Mouse (Mus musculus) midbrain, postnatal 0 days (tissue): ENCODE measurements around the gene Tsr3. TPM values are rescaled to one million over a fixed set of nuclear protein-coding genes. Genes with fewer than 3 reads are reported as not detected.
"Not testable (repeated sequence)": the region's sequence is repeated elsewhere in the genome, so short reads cannot be mapped to it uniquely, and the experiment has no call there.

Source experiments
- ATAC-seq: fragments of 200-750 bp; cut with Nextera tagmentation; 2 replicates; pipeline ENCODE4 v1.8.0; 2017; ENCODE audit warnings: moderate number of reproducible peaks, mild to moderate bottlenecking, moderate TSS enrichment, moderate library complexity; ENCODE audit not compliant: low FRiP score
- DNase-seq: peaks from one replicate; pipeline ENCODE4 v3.0.0-alpha.2; 2015; ENCODE audit warnings: low spot score
- H3K27ac ChIP-seq: fragments of 300-500 bp; sonication (generic); 2 replicates; pipeline ENCODE4 v1.5.1; 2014; ENCODE audit warnings: low read depth, mild to moderate bottlenecking, low read length, mixed read lengths
- H3K27me3 ChIP-seq: fragments of 300-500 bp; sonication (generic); 2 replicates; pipeline ENCODE4 v1.6.1; 2014; ENCODE audit warnings: low read length, control low read depth, mixed read lengths; ENCODE audit not compliant: insufficient read depth
- H3K36me3 ChIP-seq: fragments of 300-500 bp; sonication (generic); 2 replicates; pipeline ENCODE4 v1.6.1; 2014; ENCODE audit warnings: low read length, control low read depth, mixed read lengths; ENCODE audit not compliant: insufficient read depth
- H3K4me1 ChIP-seq: fragments of 300-500 bp; sonication (generic); 2 replicates; pipeline ENCODE4 v1.6.1; 2014; ENCODE audit warnings: mild to moderate bottlenecking, control low read depth, antibody characterized with exemption, low read length, mixed read lengths; ENCODE audit not compliant: insufficient read depth
- H3K4me2 ChIP-seq: fragments of 300-500 bp; sonication (generic); 2 replicates; pipeline ENCODE4 v1.6.1; 2014; ENCODE audit warnings: low read depth, mild to moderate bottlenecking, low read length, mixed read lengths; ENCODE audit not compliant: poor library complexity, severe bottlenecking
- H3K4me3 ChIP-seq: fragments of 300-500 bp; sonication (generic); 2 replicates; pipeline ENCODE4 v1.5.1; 2014; ENCODE audit warnings: low read depth, mild to moderate bottlenecking, low read length, moderate library complexity
- H3K9ac ChIP-seq: fragments of 300-500 bp; sonication (generic); replicated peaks from 2 replicates; pipeline ENCODE4 v1.6.1; 2014; ENCODE audit warnings: mild to moderate bottlenecking, low read length, moderate library complexity, mixed read lengths; ENCODE audit not compliant: poor library complexity, severe bottlenecking
- H3K9me3 ChIP-seq: fragments of 300-500 bp; sonication (generic); 2 replicates; pipeline ENCODE4 v1.6.1; 2016; ENCODE audit warnings: low read length, control low read depth
- CTCF ChIP-seq: IDR thresholded peaks from 2 replicates; pipeline ENCODE4 v1.5.1; 2016; ENCODE audit warnings: antibody characterized with exemption, mild to moderate bottlenecking
- WGBS: fragments of 180-500 bp; shearing (Covaris S2); extraction: QIAGEN DNeasy Blood & Tissue Kit; methylation state at CpG from one replicate; pipeline ENCODE4 v1.1.7; 2014; 5-methylcytosine and 5-hydroxymethylcytosine counted together
- polyA plus RNA-seq: library from polyadenylated mRNA; unstranded; fragments of >200 nt; fragmentation: Nextera tagmentation; extraction: Ambion mirVana; gene quantifications from 2 replicates; pipeline ENCODE4 v1.2.1, GENCODE M21; 2015
- total RNA-seq: library from RNA; depleted of rRNA; stranded (reverse); fragments of >200 nt; gene quantifications from 2 replicates; pipeline ENCODE4 v1.2.3, GENCODE M21; 2014

The Tsr3 gene
- total and polyA plus RNA-seq, 2 experiments from 2014 or later, result 39.6 to 74.2 TPM

GRCm38 (mm10) chr17:25222951-25223601 is 16.9 kb upstream of the Tsr3 start:
- Histone ChIP-seq H3K9me3 (no peaks in the 10 kb centered on the region), H3K4me1 (peaks cover 5% of the 10 kb centered on the region; the same call in 1 of the 2 replicates), H3K36me3 (peaks cover 36% of the 10 kb centered on the region), H3K4me3 (peak overlapping the region; percentile 35), H3K9ac (peak overlapping the region; percentile 55), H3K27ac (peak overlapping the region; percentile 70), H3K27me3 (no peaks in the 10 kb centered on the region), H3K4me2 (peak overlapping the region; percentile 49)
- 37% methylated on average over 6 of the region's 6 CpGs for WGBS
- DNase-seq (no peak), ATAC-seq (no peak)
- no peak for TF ChIP-seq CTCF

DNA sequence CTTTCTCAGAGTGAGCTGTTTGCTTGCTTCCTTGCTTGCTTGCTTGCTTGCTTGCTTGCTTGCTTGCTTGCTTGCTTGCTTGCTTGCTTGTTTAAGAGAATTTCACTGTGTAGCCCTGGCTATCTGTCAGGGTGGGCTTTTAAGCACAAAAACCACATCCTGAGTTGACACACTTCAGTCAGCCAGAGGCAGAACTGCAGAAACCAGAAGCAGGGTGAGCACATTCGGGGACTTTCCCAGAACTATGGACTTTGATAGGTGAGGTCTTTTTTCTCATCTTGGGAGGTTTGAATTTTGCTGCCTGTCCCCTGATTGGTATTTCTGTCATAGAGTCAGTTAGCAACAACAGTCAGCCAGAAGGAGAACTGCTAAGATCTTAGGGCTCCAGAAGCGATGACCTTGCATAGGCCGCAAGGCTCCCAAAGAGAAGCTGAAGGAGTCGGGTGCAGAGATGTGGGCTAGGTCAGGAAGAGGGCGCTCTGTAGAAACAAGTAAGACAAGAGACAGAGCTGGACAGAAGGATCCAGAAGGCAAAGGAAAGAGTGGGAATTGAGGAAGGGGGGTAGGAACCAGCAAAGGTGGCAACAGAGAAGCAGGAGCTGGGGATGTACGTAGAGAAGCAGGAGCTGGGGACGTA is 15.3 kb upstream of the Tsr3 start:
- WGBS, result 85% methylated on average over 7 of the region's 7 CpGs
- no peaks in the 10 kb centered on the region for H3K27me3 ChIP-seq
- H3K4me2 ChIP-seq, result no peak overlapping the region

GRCm38 (mm10) chr17:25225659-25226058 is 14.3 kb upstream of the Tsr3 start:
- no peak for TF ChIP-seq CTCF
- Histone ChIP-seq H3K27me3 (no peaks in the 10 kb centered on the region), H3K9ac (no peak overlapping the region), H3K4me2 (no peak overlapping the region), H3K27ac (no peak overlapping the region), H3K4me1 (peaks cover 5% of the 10 kb centered on the region; the same call in 1 of the 2 replicates), H3K4me3 (no peak overlapping the region), H3K36me3 (peaks cover 40% of the 10 kb centered on the region), H3K9me3 (no peaks in the 10 kb centered on the region)
- 87% methylated on average over 4 of the region's 4 CpGs for WGBS
- ATAC-seq (no peak), DNase-seq (no peak)

More for the DNA sequence above, 15.3 kb upstream of the Tsr3 start:
- Histone ChIP-seq H3K27ac (no peak overlapping the region), H3K4me1 (peaks cover 5% of the 10 kb centered on the region; the same call in 1 of the 2 replicates), H3K9me3 (no peaks in the 10 kb centered on the region), H3K36me3 (peaks cover 36% of the 10 kb centered on the region), H3K4me3 (no peak overlapping the region), H3K9ac (no peak overlapping the region)
- no peak for TF ChIP-seq CTCF
- DNase-seq (no peak), ATAC-seq (no peak)

DNA sequence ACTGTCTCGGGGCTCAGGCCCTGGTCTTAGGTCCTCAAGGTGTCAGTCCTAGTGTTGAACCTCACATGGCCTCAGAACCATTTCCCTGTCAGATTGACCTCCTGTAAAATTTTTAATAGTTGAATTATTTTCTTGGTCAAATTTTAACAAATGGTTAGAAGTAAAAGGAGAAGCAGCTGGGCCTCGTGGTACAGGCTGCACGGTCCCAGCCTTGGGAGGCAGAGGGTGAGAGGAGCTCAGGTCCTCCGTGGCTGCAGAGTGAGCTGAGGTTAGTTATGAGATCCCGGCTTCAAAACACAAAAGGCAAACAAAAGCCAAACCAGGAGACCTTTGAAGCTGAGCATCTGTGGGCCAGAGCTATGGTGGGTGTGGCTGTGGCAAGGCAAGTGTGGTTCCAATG is 12.0 kb upstream of the Tsr3 start:
- Histone ChIP-seq H3K4me1 (no peaks in the 10 kb centered on the region), H3K9ac (no peak overlapping the region), H3K27me3 (no peaks in the 10 kb centered on the region), H3K4me3 (no peak overlapping the region), H3K9me3 (no peaks in the 10 kb centered on the region), H3K36me3 (peaks cover 48% of the 10 kb centered on the region), H3K4me2 (no peak overlapping the region), H3K27ac (no peak overlapping the region)
- TF ChIP-seq CTCF, result no peak
- DNase-seq, result no peak
- WGBS, result 88% methylated on average over 5 of the region's 5 CpGs
- ATAC-seq, result no peak

DNA sequence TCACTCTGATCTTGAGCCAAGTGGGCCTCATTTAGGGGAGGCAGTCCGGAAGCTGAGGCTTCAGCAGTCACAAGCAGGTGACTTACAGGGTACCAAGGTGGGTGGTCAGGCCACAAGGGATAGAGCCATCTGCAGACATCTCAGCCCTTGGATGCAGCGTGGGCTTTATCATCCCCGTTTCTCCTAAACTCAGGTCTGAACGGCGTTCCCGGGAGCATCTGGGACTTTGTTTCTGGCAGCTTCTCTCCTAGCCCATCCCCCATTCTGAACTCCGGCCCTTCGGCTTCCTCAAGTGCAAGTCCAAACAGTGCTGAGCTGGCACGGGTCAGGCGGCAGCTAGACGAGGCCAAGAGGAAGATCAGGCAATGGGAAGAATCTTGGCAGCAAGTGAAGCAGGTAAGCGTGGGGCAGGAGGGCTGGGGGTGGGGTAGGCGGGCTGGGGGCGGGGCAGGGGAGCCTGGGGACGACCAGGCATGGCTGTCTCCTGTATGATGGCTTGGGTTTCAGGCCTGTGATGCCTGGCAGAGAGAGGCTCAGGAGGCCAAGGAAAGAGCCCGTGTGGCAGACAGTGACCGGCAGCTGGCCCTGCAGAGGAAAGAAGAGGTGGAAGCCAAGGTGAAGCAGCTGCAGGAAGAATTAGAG is 9.8 kb upstream of the Tsr3 start:
- not testable (repeated sequence) for H3K9ac ChIP-seq, H3K27ac ChIP-seq, ATAC-seq, H3K4me3 ChIP-seq, H3K4me2 ChIP-seq, DNase-seq, H3K27me3 ChIP-seq, H3K4me1 ChIP-seq, H3K9me3 ChIP-seq
- 78% methylated on average over 16 of the region's 17 CpGs for WGBS
- H3K36me3 ChIP-seq, result peaks cover 54% of the 10 kb centered on the region

- WGBS, result 92% methylated on average over 3 of the region's 3 CpGs
- ATAC-seq, result no peak
- TF ChIP-seq CTCF, result no peak
Measured at GRCm38 (mm10) chr17:25230700-25231099, 9.3 kb upstream of the Tsr3 start.

GRCm38 (mm10) chr17:25231621-25232020 is 8.3 kb upstream of the Tsr3 start:
- H3K4me1 ChIP-seq, H3K27ac ChIP-seq, H3K9ac ChIP-seq, H3K4me2 ChIP-seq, DNase-seq, H3K4me3 ChIP-seq, H3K27me3 ChIP-seq, H3K9me3 ChIP-seq: not testable (repeated sequence)
- ATAC-seq, result 0 out of 2 replicates have a peak, but pooled peaks have one; percentile 42
- H3K36me3 ChIP-seq, result peaks cover 49% of the 10 kb centered on the region
- WGBS, result 89% methylated on average over 6 of the region's 11 CpGs

More at GRCm38 (mm10) chr17:25230700-25231099, 9.3 kb upstream of the Tsr3 start:
- Histone ChIP-seq H3K27me3 (no peaks in the 10 kb centered on the region), H3K4me1 (no peaks in the 10 kb centered on the region), H3K9ac (no peak overlapping the region), H3K4me2 (no peak overlapping the region), H3K4me3 (no peak overlapping the region), H3K27ac (no peak overlapping the region), H3K9me3 (no peaks in the 10 kb centered on the region), H3K36me3 (peaks cover 53% of the 10 kb centered on the region)
- no peak for DNase-seq
